Mouse (Mus musculus): ENCODE results near the gene Scamp3.
A peak's percentile ranks its signal among the peaks of the same experiment; 100 is the strongest.
"Not testable (repeated sequence)": the region's sequence is repeated elsewhere in the genome, so short reads cannot be mapped to it uniquely, and the experiment has no call there.

The Scamp3 gene

DNA sequence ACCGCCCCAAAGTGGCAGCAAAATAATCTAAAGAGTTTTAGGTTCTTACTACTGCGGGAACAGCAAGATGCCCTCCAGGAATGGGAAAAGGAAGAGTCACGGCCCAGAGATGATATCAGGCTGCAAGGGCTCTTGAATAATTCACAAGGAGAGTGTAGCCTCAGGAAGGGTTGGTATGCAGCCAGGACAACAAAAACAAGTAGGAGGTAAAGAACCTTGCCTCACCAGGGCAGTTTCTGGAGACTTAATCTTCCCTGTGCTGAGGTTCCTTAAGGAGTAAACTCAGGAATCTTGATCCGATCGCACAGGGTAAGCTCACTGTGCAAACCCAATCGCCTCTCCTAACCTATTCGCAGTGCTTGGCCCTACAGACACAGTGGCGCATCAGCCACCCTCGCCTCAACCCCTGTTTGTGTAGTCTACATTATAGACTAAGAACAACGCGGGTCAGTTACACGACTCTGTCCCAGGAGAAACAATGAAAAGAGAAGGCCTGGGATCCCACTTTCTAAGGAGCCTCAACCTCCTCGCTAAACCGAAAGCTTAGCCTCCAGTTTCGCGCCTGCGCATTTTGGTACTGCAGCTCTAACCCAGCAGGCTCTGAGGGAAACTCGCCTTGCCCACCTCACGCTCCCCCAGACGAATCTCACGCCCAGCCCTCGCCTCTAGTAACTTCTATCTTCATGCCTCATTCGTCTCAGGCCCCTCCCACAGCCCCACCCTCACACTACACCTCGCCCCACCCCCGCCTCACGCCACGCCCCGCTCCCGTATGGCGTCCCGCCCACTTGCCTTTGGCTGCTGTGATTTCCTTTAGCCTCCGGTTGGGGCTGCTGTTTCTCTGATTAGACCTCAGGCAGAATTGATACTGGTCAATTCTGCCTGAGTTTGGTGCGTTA, 19.0 kb downstream of the Scamp3 start:
- peak; percentile 85 for DNase-seq (ENCODE audit: low spot score)

DNA sequence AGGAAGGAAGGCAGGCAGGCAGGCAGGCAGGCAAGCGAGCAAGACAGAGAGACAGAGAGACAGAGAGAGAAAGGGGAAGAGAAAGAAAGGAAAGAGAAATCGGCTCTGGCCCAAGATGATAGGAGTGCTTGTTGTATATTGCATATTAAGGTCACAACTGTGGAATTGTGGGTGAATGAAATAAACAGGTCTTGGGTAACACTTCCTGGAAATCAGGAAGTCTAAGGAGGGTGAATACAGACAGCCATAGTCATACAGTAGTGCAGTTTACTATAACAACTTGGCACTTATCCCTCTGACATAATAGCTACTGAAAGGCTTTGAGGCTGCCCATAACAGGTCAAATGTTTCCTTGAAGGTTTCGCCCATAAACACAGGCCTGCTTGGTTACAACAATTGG, 22.6 kb downstream of the Scamp3 start:
- DNase-seq (ENCODE audit: low spot score): no peak

DNA sequence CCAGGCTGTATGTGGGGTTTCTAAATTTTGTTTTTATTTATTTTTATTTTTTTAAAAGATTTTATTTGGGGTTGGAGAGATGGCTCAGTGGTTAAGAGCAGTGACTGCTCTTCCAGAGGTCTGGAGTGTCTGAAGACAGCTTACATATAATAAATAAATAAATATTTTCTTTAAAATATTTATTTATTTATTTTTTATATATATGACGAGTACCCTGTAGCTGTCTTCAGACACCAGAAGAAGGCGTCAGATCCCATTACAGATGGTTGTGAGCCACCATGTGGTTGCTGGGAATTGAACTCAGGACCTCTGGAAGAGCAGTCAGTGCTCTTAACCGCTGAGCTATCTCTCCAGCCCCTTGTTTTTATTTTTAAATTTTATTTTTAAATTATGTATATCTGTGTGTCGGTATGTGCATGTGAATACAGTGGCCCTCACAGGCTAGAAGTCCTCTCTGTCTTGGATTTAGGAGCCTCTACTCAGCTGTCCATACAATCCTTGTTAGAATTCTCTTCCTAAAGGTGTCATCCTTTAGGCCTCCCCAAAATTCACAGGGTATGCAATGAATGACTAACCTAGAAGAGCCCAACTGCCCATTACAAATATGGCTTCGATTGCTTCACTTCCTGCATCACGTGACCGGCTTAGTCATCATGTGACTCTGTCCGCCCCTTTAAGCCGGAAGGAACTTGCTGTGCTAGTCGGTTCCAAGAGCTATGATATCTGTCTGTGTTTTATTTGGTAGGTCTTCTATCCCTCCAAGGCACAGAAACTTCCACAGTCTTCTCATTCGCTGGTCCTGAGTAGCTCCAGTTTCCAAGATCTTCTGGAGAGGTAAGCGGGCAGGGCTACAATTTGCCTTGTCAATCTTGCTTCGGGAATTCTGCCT, 25.2 kb downstream of the Scamp3 start, which contains the start of gene Gba:
Gba (plus strand) TSS at position 676 of the 889 bp plus-strand sequence.
- DNase-seq (ENCODE audit: low spot score): peak; percentile 88

DNA sequence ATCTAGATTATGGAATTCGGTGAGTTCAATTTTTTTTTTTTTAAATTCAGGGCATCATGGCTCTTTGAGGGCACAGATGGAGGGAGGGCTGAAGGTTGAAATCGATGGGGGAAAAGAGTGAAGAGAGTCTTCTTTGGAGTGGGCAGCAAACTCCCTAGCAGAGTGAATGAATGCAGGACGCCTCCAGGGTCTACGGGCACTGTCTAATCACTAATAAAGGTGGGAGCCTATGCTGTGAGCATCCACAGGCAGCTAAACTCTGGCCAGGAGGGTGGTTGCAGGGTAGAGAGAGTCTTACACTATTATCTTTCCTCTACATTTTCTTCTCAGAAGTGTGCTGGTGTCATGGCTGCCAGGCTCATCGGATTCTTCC, 25.9 kb downstream of the Scamp3 start:
- DNase-seq (ENCODE audit: low spot score): no peak

DNA sequence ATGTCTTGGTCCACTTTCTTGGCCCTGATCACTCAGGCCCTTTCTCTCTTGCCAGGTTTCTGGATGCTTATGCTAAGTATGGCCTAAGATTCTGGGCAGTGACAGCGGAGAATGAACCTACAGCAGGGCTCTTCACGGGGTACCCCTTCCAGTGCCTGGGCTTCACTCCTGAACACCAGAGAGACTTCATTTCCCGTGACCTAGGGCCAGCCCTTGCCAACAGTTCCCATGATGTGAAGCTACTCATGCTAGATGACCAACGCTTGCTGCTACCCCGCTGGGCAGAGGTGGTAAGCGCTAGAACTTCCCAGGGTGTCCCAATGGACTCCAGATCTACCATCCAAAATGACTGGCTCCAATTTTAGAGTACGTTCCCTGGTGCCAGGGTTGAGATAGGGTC, 28.8 kb downstream of the Scamp3 start:
- no peak for DNase-seq (ENCODE audit: low spot score)

DNA sequence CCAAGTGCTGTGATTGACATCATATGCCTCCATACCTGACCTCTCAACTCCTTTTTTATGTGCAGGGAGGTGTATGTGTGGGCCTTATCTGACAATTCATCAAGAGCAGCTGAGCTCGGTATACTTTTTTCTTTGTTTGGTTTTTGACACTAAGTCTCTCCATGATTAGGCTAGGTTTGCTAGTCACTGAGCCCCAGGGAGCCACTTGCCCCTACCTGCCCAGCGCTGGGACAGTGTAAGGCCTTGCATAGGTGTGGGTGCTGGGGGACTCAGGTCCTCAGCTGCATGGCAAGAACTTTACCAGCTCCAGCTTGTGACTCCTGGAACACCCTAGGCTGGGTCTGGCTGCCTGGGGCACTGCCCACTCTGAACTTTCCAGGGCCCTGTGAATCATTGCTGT, 29.4 kb downstream of the Scamp3 start:
- DNase-seq (ENCODE audit: low spot score): no peak

DNA sequence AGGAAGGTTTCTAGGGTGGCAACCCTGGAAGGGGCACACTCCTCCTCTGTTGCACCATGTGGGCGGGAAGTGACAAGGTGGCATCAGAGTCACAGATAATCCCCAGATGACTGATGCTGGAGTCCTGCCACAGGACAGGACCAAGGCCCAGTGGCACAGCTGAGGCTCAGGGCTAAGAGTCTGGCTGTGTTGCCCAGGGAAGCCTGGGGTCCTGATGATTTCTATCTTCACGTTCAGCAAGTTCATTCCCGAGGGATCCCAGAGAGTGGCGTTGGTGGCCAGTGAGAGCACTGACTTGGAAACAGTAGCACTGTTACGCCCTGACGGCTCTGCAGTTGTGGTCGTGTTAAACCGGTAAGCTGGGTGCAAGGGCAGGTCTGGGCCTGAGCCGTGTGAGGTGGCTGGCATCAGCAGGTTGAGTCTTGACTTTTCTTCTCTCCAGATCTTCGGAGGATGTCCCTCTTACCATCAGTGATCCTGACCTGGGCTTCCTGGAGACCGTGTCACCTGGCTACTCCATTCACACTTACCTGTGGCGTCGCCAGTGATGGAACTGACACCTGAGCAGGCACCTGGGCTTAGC, 30.9 kb downstream of the Scamp3 start:
- no peak for DNase-seq (ENCODE audit: low spot score)

DNA sequence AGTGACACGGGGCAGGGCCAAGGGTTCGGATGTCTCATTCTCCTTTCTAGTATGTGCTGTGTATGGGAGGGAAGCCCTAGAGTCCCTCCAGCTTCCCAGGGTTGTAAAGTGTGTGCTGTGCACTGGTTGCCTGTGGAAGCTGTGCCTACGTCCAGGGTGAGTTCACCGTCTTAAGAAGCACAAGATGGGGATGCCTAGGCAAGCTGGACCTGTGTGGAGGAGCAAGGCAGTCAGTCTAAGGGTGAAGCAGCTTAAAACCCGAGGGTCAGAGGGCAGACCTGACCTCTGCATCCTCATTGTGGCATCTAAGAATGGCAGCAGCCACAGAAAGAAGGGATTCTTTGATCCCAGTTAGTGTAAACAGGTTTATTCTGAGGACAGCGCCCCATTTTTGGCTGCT, 31.5 kb downstream of the Scamp3 start:
- DNase-seq (ENCODE audit: low spot score): no peak

DNA sequence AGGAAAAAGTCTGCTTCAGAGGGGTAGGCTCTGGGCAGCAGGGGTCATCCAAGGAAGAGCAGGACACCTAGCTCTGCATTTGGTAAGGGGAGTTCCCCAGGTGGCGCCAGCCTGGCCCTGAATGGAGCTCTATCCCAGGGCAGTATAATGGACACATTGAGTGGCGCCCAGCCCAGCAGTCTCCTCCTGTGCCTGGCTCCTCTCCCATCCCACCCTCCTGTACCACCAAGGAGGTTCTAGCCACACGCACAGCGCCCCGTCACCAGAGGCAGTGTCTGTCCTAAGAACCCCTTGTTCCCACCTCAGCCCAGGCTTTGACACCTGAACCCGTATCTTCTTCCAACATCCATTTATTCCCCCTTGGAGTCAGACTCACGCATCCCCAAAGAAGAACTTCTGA, 32.5 kb downstream of the Scamp3 start:
- no peak for DNase-seq (ENCODE audit: low spot score)

DNA sequence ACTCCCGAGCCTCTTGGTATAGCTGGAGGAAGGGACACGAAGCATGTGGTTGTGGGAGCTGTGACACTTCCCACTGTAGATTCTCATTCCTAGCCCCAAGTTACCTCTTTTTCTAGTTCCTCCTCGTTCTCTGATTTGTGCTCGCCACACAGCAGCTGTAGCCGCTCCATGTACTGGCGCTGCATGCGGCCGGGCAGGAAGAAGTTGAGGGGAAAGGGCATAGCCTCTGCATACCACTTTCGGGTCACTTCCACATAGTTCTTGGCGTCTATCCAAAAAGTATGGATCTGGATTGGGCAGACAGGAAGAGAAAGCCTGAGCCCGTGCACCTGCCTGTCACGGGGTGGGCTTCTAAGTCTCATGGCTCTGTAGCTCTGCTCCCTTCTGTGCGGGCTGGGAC, 32.9 kb downstream of the Scamp3 start:
- DNase-seq (ENCODE audit: low spot score): no peak

DNA sequence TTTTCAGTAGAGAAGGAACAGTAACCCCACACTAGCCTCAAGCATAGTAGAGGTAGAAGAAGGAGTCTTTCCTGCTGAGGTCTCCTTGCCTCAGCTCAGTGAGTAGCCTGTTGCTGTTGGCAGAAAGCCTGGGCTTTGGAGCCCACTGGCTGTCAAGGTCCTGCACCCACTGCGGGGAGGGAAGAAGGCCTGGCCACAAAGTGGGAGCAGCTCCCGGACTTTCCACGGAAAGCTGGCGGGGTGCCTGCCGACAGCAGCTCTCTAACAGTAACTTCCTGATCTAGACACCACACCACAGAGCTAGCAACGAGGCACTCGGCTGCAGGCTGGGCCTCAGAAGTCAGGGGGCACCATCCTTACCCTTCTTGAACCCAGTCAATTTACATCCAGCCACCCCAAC, 33.5 kb downstream of the Scamp3 start:
- DNase-seq (ENCODE audit: low spot score): no peak

DNA sequence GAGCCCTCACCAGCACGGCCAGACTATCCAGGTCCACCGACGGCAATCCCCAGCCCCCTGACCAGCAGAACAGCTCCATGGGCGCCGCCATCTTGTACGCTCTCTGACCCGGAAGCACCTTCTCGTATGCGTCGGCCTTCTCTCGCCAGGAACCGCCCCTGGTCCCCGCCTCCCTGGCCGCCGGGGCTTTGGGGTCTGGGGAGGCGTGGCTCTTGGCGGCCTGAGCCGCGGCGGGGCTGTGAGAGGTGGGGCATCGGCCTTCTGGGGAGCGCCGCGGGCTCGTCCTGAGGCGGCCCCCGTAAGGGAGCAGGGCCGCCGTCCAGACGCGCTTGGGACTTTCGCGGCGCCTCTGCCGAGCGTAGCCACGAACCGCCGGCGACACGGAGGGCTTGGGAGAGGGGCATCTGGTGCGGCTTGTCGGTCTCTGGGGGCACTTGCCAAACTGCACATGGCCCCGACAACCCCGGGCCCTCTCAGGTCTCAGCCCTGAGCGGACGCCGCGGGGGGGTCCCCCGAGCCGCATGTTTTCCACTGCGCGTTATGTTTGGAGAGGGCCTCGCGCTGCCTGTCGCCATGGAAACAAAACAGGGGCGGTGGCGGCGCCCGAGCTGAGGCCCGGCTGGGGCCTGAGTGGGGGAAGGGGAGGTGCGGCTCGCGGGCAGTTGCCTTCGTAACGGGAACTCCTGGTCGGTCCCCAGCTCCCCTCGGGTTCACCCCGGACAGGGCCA, 36.7 kb downstream of the Scamp3 start:
- DNase-seq (ENCODE audit: low spot score): peak; percentile 92

DNA sequence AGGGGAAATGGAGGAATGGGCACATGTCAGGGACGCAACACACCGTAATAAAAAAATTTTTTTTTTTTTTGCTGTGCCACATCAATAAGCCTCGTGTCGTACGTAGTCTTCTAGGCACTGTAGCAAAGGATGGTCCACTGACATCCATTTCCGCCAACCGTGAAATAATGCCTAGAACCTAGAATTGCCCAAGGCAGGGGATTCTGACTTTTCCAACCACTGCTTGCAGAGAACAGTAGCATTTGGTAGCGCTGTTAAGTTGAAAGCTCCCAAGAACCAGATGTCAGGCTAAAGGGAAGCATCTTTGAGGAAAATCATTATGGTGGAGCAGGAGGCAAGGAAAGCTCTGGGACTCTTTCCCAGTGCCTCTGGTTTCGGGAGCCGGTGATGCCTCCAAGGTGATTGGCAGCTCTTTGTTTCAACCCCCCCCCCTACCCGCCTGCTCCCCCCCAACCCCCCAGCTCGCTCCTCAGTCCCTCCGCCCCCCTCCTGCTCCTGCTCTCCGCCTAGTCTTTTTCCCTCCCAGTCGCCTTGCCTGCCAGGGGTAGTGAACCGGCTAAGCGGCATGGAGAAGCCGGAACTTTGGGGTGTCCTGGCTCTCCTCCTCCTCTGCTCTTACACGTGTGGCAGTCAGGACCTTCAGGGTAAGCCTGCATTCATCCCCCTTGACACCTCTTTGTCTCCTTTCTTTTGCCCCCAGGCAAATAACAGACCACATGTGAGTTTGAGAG, 37.6 kb downstream of the Scamp3 start, which contains the start of gene Thbs3:
Thbs3 (plus strand) TSS at position 500 of the 731 bp plus-strand sequence.
- DNase-seq (ENCODE audit: low spot score): peak; percentile 17

DNA sequence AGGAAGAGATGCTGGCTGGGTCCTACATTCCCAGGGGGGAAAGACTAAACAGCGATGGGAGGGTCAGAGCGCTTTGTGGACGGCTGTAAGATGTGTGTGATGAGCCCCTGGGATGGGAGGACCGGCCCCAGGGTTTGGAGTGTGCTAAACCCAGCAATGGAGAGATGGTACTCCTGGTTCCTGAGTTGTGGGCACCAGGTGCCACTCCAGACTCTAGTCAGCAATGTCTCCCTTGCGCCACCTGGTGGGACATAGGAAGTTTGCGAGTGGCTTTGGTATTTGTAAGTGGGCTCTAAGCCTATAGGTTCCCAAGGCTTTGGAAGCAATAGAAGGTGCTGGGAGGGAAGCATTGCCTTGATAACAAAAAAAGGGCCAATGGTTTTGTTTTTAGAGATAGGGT, 38.6 kb downstream of the Scamp3 start:
- DNase-seq (ENCODE audit: low spot score): peak; percentile 90

DNA sequence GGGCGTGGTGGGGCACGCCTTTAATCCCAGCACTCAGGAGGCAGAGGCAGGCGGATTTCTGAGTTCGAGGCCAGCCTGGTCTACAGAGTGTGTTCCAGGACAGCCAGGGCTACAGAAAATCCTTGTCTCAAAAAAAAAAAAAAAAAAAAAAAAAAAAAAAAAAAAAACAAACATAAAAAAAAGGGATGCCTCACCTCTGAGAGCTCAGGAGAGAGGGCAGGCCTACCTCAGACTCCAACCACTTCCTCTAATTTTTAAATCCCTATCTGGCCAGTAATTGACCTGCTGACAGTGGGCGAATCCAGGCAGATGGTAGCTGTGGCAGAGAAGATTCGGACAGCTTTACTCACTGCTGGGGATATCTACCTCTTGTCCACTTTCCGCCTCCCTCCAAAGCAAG, 39.1 kb downstream of the Scamp3 start:
- DNase-seq (ENCODE audit: low spot score): not testable (repeated sequence)

DNA sequence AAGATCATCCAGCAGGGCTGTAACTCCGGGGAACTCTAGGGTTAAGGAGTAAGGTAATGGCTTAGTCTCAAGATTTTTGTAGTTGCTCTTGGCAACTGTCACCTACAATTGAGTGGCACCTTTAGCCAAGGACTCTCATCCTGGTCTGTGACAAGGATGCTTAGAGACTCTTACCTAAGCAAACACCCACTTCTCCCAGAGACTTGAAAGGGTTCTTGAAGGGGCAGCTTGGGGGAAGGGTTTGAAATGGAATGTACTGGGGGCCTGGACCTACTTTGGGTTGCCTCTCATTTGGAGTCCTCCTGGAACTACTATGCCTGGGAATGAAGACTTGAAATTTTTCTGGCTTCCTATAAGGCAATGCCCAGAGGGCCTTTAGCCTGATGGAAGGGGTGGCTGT, 41.0 kb downstream of the Scamp3 start:
- no peak for DNase-seq (ENCODE audit: low spot score)

DNA sequence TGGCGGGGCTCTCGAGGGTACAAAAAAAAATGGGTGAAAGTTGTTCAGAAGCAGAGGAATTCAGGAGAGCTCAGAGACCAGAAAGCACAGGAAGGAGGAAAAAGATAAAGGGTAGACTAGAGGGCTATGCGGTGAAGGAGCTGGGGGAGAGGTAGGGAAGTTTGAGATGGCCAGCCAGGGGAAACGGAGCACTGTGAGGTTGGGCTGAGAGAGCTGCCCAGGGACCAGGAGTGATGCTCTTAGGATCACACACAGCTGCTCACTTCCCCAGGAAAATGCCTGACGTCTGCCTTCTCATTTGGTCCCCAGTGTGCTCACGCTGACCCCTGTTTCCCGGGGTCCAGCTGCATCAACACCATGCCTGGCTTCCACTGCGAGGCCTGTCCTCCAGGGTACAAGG, 42.3 kb downstream of the Scamp3 start:
- DNase-seq (ENCODE audit: low spot score): no peak

DNA sequence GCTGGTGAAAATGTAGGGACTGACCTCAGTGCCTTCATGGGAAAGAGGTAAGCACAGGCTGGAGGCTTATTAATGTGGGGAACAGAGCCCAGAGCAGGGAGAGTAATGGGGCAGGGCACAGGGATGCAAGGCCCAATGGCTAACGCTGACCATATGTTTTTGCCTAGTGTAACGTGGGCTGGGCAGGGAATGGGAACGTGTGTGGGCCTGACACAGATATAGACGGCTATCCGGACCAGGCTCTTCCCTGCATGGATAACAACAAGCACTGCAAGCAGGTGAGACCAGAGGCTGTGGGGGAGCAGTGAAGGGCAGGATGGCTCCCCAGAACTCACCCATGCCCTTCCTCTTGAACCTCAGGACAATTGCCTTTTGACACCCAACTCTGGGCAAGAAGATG, 43.9 kb downstream of the Scamp3 start:
- no peak for DNase-seq (ENCODE audit: low spot score)

DNA sequence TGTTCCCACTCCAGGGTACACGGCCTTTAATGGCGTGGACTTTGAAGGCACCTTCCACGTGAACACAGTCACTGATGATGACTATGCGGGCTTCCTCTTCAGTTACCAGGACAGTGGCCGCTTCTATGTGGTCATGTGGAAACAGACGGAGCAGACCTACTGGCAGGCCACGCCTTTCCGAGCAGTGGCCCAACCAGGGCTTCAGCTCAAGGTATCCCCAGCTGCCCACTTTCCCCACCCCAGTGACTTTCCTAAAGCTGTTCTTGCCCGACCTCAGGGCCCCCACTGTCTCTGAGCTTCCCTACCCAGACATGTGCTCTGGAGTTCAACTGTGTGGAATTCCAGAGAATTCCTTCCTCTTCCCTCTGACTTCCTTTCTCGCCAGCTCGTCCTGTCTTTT, 47.5 kb downstream of the Scamp3 start:
- DNase-seq (ENCODE audit: low spot score): no peak

DNA sequence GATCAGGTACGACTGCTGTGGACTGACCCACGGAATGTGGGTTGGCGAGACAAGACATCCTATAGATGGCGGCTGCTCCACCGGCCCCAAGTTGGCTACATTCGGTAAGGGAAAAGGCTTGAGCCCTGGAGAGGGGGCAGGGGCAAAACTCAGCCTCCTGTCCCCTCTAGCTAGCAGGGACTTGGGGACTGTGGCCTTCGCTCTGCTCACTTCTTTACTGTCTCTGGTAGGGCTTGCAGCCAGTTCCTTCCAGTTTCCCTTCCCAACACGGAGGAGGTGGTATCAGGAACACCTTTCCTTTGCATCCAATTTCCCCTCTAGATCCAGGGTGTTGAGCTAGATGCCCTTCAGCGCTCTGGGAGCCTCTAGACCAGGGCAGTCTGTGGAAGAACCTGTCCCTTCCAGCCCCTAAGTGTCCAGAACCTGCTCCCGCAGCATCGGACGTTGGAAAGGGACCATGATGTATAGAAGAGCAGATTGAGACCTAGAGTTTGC, 48.1 kb downstream of the Scamp3 start:
- no peak for DNase-seq (ENCODE audit: low spot score)

DNA sequence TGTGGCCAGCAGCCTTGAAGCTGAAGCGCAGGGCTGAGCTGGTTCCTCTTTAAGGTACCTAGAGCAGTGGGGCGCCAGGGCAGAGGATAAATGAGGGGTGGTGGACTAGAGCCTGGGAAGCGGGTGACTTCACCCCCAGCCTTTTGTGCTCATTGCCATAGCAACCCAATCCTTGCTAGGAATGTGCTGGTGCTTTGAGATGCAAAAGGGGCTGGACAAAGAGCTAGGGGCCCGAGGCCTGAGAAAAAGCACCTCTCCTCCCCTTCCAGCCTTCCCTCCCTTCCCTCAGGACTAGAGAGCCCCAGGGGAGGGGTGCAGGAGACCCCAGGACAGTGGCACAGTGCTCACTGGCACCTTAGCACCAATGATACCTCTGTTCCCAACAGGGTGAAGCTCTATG, 48.6 kb downstream of the Scamp3 start:
- peak; percentile 53 for DNase-seq (ENCODE audit: low spot score)

All from layer of hippocampus, adult 11-12 months (tissue).